Mouse (Mus musculus) lung, postnatal 0 days (tissue): ENCODE data around the gene Trim80. TPM values are rescaled to one million over a fixed set of nuclear protein-coding genes. Genes with fewer than 3 reads are reported as not detected.
"Not testable (repeated sequence)": the region's sequence is repeated elsewhere in the genome, so short reads cannot be mapped to it uniquely, and the experiment has no call there.

Experiments used
- ATAC-seq: fragments of 200-750 bp; cut with Nextera tagmentation; 2 replicates; pipeline ENCODE4 v1.8.0; 2017; ENCODE audit warnings: moderate library complexity
- DNase-seq: peaks from one replicate; pipeline ENCODE4 v3.0.0-alpha.2; 2016; ENCODE audit warnings: low spot score
- H3K27ac ChIP-seq: fragments of 300-500 bp; sonication (generic); 2 replicates; pipeline ENCODE4 v1.5.1; 2014; ENCODE audit warnings: antibody characterized with exemption, mild to moderate bottlenecking, low read length, mixed read lengths
- H3K27me3 ChIP-seq: fragments of 300-500 bp; sonication (generic); replicated peaks from 2 replicates; pipeline ENCODE4 v1.6.1; 2014; ENCODE audit warnings: low read length, mixed read lengths; ENCODE audit not compliant: insufficient read depth
- H3K36me3 ChIP-seq: fragments of 300-500 bp; sonication (generic); 2 replicates; pipeline ENCODE4 v1.6.1; 2014; ENCODE audit warnings: low read length, mixed read lengths; ENCODE audit not compliant: insufficient read depth
- H3K4me1 ChIP-seq: fragments of 300-500 bp; sonication (generic); 2 replicates; pipeline ENCODE4 v1.6.1; 2014; ENCODE audit warnings: antibody characterized with exemption, low read depth, low read length, mixed read lengths; ENCODE audit not compliant: insufficient read depth
- H3K4me2 ChIP-seq: fragments of 300-500 bp; sonication (generic); replicated peaks from 2 replicates; pipeline ENCODE4 v1.6.1; 2014; ENCODE audit warnings: low read depth, mild to moderate bottlenecking, low read length, moderate library complexity, mixed read lengths
- H3K4me3 ChIP-seq: fragments of 300-500 bp; sonication (generic); 2 replicates; pipeline ENCODE4 v1.5.1; 2014; ENCODE audit warnings: low read depth, low read length
- H3K9ac ChIP-seq: fragments of 300-500 bp; sonication (generic); replicated peaks from 2 replicates; pipeline ENCODE4 v1.6.1; 2014; ENCODE audit warnings: low read depth, mild to moderate bottlenecking
- H3K9me3 ChIP-seq: fragments of 300-500 bp; sonication (generic); 2 replicates; pipeline ENCODE4 v1.6.1; 2016; ENCODE audit warnings: low read length, mixed read lengths
- CTCF ChIP-seq: IDR thresholded peaks from 2 replicates; pipeline ENCODE4 v1.5.1; 2016; ENCODE audit warnings: antibody characterized with exemption, mild to moderate bottlenecking
- EP300 ChIP-seq: IDR thresholded peaks from 2 replicates; pipeline ENCODE4 v1.6.1; 2016; ENCODE audit warnings: antibody characterized with exemption, mild to moderate bottlenecking, control low read depth
- WGBS: fragments of 180-500 bp; shearing (Covaris S2); extraction: QIAGEN DNeasy Blood & Tissue Kit; methylation state at CpG from one replicate; pipeline ENCODE4 v1.1.7; 2014; 5-methylcytosine and 5-hydroxymethylcytosine counted together
- polyA plus RNA-seq: library from polyadenylated mRNA; unstranded; fragments of >200 nt; fragmentation: Nextera tagmentation; extraction: Ambion mirVana; gene quantifications from 2 replicates; pipeline ENCODE4 v1.2.1, GENCODE M21; 2015

Trim80 gene
- polyA plus RNA-seq, 1 experiment from 2014 or later, result not detected

GRCm38 (mm10) chr11:115448075-115448474, 7.7 kb downstream of the Trim80 start:
- H3K4me1 ChIP-seq, result 0 out of 2 replicates have a peak, but pooled peaks cover 4% of the 10 kb centered on the region
- H3K27me3 ChIP-seq, result no peaks in the 10 kb centered on the region
- TF ChIP-seq CTCF (no peak), EP300 (no peak)
- H3K9ac ChIP-seq, result no peak overlapping the region
- no peak for ATAC-seq
- no peak for DNase-seq
- no peak overlapping the region for H3K4me3 ChIP-seq
- H3K27ac ChIP-seq, result no peak overlapping the region
- no peaks in the 10 kb centered on the region for H3K9me3 ChIP-seq
- H3K4me2 ChIP-seq, result no peak overlapping the region
- H3K36me3 ChIP-seq, result no peaks in the 10 kb centered on the region
- WGBS, result 86% methylated on average over 16 of the region's 16 CpGs

DNA sequence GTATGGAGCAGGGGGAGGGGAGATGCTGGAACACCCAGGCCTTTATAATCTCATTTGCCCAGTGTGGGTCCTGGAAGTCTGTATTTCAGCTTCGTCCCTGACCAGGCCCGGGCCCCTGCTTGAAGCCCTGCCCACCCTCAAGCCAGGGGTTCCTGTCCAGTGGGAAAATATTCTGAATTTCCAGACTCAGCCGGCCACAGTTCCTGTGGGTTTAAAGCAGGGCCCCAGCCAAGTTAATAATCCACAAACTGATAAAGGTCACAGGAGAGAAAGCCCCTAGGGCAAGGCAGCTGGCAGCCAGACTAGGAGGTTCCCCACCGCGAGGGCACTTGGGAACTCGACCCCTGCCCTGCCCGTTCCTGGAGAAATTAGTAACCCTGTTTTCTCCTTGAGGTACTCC, 8.7 kb downstream of the Trim80 start:
- no peak overlapping the region for H3K27ac ChIP-seq
- H3K4me2 ChIP-seq, result no peak overlapping the region
- no peaks in the 10 kb centered on the region for H3K36me3 ChIP-seq
- no peak for ATAC-seq
- H3K4me3 ChIP-seq, result no peak overlapping the region
- no peak for DNase-seq
- H3K4me1 ChIP-seq, result 0 out of 2 replicates have a peak, but pooled peaks cover 4% of the 10 kb centered on the region
- no peaks in the 10 kb centered on the region for H3K27me3 ChIP-seq
- WGBS, result 57% methylated on average over 7 of the region's 7 CpGs
- no peak overlapping the region for H3K9ac ChIP-seq
- TF ChIP-seq CTCF (no peak), EP300 (no peak)
- H3K9me3 ChIP-seq, result no peaks in the 10 kb centered on the region

- Histone ChIP-seq H3K27ac (no peak overlapping the region), H3K9me3 (no peaks in the 10 kb centered on the region), H3K4me3 (no peak overlapping the region), H3K4me2 (no peak overlapping the region), H3K36me3 (no peaks in the 10 kb centered on the region), H3K9ac (no peak overlapping the region), H3K27me3 (no peaks in the 10 kb centered on the region), H3K4me1 (0 out of 2 replicates have a peak, but pooled peaks cover 4% of the 10 kb centered on the region)
- DNase-seq (no peak), ATAC-seq (no peak)
- WGBS, result 84% methylated on average over 7 of the region's 7 CpGs
- TF ChIP-seq CTCF (no peak), EP300 (no peak)
Measured at GRCm38 (mm10) chr11:115450176-115450575, 9.8 kb downstream of the Trim80 start.

GRCm38 (mm10) chr11:115451781-115452241, 11.5 kb downstream of the Trim80 start:
- Histone ChIP-seq H3K4me1 (0 out of 2 replicates have a peak, but pooled peaks cover 2% of the 10 kb centered on the region), H3K9me3 (no peaks in the 10 kb centered on the region), H3K9ac (no peak overlapping the region), H3K27ac (no peak overlapping the region), H3K4me3 (no peak overlapping the region), H3K27me3 (no peaks in the 10 kb centered on the region), H3K36me3 (no peaks in the 10 kb centered on the region), H3K4me2 (no peak overlapping the region)
- no peak for DNase-seq
- TF ChIP-seq EP300 (no peak), CTCF (no peak)
- 75% methylated on average over 8 of the region's 8 CpGs for WGBS
- ATAC-seq, result no peak

DNA sequence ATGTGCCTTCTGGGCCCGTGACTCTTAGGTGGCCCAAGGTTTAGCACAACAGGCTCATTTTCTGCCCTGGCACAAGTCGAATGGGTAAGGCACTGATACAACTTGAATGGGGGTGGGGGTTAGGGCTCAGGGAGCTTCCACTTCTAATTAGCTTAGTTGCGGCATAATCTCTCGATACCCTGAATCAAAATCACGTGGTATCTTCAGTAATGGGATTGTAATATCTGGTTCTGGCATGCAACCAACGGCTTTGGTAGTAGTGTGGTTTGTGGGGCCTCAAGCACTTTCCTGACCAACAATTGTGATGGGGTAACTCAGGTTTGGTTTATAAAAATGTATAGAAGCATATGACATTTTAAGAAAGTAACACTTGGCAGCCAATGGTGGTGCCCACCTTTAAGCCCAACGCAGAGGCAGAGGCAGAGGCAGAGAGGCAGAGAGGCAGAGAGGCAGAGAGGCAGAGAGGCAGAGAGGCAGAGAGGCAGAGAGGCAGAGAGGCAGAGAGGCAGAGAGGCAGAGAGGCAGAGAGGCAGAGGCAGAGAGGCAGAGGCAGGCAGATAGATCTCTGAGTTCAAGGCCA, 12.0 kb downstream of the Trim80 start:
- H3K4me1 ChIP-seq, result no peaks in the 10 kb centered on the region
- H3K4me3 ChIP-seq, result no peak overlapping the region
- H3K36me3 ChIP-seq, result no peaks in the 10 kb centered on the region
- ATAC-seq, result no peak
- H3K4me2 ChIP-seq, result no peak overlapping the region
- no peaks in the 10 kb centered on the region for H3K9me3 ChIP-seq
- TF ChIP-seq EP300 (no peak), CTCF (no peak)
- H3K27me3 ChIP-seq, result no peaks in the 10 kb centered on the region
- no peak for DNase-seq
- H3K27ac ChIP-seq, result no peak overlapping the region
- 80% methylated on average over 7 of the region's 7 CpGs for WGBS
- H3K9ac ChIP-seq, result no peak overlapping the region

DNA sequence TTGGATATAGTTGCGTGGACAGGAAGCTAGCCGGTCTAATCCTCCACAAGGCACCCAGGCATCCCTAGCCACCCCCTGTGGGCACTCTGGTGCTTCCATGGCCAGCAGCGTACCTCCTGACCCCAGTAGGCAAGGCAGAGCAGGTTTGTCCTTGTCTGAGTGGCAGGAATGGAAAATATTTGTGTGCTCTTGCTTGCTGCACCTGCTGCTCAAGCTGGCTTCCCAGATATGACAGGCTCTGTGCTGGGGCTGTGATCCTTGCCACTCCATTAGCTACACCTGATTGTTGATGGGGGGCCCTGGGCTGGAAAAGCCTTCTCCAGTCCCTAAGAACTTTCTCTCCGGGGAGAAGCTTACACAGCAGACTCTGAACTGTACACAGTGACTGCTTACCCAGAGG, 13.0 kb downstream of the Trim80 start:
- H3K4me1 ChIP-seq, result no peaks in the 10 kb centered on the region
- H3K4me2 ChIP-seq, result no peak overlapping the region
- no peaks in the 10 kb centered on the region for H3K36me3 ChIP-seq
- no peaks in the 10 kb centered on the region for H3K27me3 ChIP-seq
- DNase-seq, result no peak
- no peak overlapping the region for H3K9ac ChIP-seq
- H3K9me3 ChIP-seq, result no peaks in the 10 kb centered on the region
- 54% methylated on average over 4 of the region's 4 CpGs for WGBS
- TF ChIP-seq EP300 (no peak), CTCF (no peak)
- no peak overlapping the region for H3K4me3 ChIP-seq
- no peak overlapping the region for H3K27ac ChIP-seq
- ATAC-seq, result no peak

DNA sequence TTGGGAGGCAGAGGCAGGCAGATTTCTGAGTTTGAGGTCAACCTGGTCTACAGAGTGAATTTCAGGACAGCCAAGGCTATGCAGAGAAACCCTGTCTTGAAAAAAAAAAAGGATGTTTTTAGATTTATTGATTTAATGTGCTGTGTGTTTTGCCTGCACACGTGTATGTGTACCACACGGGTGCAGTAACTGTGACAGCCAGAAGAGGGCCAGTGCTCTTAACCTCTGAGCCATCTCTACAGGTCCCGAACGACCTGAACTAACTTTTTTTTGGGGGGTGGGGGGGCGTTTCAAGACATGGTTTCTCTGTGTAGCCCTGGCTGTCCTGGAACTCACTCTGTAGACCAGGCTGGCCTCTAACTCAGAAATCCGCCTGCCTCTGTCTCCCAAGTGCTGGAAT, 14.5 kb downstream of the Trim80 start:
- H3K4me3 ChIP-seq, H3K27ac ChIP-seq, H3K9ac ChIP-seq, H3K36me3 ChIP-seq, H3K4me2 ChIP-seq, H3K9me3 ChIP-seq, H3K4me1 ChIP-seq, DNase-seq, ATAC-seq, H3K27me3 ChIP-seq: not testable (repeated sequence)
- 89% methylated on average over 6 of the region's 6 CpGs for WGBS
